Mouse (Mus musculus): Measurements from ENCODE around the gene Rtn1.

GRCm38 (mm10) chr12:72178322-72178721, 230.5 kb downstream of the Rtn1 start:
- TF ChIP-seq CTCF (IDR thresholded peaks at IDR 0.05; ENCODE audit: borderline replicate concordance, extremely low read depth, insufficient read depth, insufficient read length), result no peak
- TF ChIP-seq POLR2A (IDR thresholded peaks at IDR 0.05; ENCODE audit: borderline replicate concordance, extremely low read depth, insufficient read depth, insufficient read length, poor library complexity, severe bottlenecking), result no peak
